Mouse (Mus musculus) ZHBTc4 (cell line): ENCODE results near the gene Atf6b.

Experiments used
- DNase-seq: peaks from one replicate; pipeline ENCODE4 v3.0.0-alpha.2; 2011; ENCODE audit warnings: low read depth, low spot score

Atf6b gene

DNA sequence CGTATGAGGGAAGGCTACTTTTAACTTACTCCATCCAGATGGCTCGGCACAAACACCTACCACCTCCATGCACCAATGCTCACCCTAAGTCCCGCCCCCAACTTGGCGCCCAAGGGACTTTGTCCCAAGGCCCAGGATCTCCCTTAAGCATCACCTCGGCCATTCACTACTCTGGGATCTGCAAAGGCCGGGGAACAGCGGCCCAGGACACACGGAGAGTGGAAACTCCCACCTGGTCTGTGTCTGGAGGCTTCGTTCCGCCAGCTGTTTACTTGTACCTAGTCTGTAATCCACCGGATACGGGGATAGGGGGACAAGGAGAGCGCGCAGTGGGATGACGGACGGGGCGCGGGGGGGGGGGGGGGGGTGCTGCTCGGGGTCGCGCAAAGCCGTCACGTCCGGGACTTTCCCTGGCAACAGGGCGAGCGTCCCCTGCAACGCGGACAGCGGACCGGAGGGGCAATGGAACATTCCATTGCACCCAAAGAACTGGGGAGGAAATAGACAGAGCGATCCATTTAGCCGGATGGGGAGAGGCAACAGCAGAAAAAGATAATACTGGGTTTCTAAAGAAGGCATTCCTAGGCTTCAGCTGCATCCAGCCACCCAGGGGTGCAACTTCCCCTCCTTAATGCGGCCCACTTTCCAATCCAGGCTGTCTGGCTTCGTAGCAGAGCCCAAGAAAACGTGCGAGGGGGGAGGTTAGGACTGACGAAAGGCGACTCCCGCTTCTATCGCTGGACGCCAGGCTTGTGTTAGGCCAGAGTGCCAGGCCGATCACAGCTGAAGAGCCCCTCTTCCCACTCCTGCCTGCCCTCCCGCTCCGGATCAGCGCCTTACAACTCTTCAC lies 19.6 kb upstream of the Atf6b start:
- peak; percentile 85 for DNase-seq

DNA sequence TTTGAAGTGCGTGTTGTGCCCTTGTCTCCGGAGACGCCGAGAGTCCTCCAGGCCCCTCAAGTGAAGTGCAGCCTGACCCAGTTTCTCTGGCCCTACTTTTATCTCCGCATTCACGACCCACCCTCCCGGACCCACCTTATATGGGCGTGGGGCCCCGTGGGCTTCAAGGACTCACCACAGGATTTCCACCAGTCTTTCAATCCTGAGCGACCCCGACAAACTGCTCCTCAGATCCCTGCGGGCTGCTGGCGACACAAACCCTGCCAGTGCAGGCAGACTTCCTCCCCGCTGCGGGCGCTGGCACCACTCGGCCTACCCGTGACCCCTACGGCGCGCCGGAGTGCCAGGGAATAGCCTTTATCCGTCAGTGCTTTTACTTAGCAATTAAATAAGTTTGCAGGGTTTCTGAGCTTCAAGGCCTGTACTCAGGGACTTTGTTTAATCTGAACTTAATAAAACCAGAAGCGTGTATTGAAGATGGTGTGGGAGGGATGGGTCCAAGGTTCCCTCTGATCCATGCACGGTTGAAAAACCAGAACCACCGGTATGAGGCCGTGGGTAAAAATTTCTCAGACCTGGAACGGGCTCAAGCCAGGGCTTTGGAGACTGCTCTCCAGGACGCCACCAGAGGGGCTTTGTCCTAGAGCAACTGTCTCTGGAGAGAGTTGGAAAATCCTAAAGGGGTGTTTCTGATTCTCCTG lies 18.9 kb upstream of the Atf6b start, which contains the start of gene Ppt2:
Ppt2 (minus strand) TSS at position 568 of the 701 bp plus-strand sequence.
- no peak for DNase-seq

DNA sequence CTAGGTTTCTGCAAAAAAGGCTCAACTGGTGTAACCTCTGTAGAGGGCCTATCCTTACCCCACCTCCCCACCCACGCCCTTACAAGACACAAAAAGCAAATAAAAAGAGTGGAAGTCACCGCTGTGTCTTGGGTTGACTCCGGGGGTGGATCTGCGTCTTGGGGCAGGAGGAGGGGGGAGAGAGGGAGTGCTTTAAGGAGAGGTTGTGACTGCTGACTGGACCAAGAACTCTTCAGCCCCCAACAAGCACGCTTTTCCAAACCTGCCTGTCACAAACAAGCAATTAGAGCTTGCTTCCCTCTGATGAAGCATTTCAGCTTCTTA lies 18.3 kb upstream of the Atf6b start:
- DNase-seq: no peak

DNA sequence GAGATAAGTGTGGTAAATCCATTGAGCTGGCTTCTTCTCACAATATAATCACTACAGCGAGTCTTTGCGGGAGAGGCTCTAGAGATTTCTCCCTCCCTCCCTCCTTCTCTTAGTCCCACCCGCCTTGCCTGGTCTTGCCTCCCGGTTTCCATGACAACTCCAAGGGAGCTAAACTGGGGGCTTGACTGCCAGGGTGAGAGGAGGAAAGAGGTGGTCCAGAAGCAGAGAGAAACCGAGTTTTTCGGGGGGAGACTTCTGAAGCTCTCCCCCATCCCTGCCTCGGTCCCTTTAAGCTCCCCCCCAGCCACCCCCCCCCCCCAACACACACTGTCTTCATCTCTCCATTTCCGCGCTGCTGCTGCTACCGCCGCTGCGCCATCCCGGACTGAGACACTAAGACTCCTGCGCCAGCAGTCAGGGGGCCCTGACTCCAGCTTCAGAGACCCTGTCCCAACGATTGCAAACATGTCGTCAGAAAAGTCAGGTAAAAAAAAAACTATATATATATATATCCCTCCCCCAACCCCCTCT lies 17.7 kb upstream of the Atf6b start, which contains the start of gene Prrt1:
Prrt1 (plus strand) TSS at position 313 of the 531 bp plus-strand sequence.
- peak; percentile 56 for DNase-seq

DNA sequence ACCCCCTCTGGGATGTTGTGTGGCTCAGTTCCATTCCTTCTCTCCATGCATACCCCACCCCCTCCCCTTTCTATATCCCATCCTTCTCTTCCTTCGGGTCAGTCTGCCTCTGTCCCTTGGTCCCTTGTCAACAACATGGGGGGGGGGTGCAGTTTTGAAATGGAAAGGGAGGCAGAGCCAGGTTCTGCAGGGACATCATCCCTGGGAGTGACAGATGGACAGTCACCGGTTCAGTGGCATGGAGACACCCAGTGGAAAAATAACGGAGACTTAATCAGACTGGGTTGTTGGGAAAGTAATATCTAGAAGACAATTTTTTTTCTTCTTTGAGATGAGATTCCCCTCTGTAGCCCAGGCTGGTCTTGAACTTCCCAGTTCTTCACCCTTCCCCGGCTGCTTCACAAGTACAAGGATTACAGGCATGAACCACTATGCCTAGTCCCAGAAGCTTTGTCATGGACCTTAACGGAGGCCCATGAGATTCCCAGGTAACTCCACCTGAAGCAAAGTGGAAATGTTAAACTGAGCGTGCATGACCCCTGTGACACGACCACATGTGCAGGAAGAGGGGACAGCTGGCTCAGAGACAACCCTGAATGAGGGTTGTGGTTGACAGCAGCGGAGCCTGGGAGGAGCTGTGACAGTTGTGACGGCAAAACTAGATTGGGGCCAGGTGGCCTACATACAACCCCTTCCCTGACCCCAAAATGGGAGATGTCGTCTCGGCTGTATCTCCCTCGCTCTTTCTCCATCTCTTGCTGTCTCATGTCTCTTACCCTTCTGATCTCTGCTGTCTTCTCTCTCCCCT lies 16.9 kb upstream of the Atf6b start:
- DNase-seq: no peak

DNA sequence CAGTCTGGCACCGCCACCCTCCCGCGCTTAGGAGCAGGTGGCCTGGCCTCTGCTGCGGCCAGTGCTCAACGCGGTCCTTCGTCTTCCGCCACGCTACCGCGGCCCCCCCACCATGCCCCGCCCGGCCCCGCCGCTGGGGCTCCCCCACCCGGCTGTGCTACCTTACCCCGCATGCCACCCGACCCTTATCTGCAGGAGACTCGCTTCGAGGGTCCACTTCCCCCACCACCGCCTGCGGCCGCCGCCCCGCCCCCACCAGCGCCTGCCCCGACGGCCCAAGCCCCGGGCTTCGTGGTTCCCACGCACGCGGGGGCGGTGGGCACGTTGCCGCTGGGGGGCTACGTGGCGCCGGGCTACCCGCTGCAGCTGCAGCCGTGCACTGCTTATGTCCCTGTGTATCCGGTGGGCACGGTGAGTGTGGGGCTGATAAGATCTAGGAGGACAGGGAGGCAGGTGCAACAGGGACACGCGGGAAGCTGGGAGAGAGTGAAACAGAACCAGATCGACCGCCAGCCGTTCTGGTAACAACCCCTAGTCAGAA lies 16.1 kb upstream of the Atf6b start:
- DNase-seq: no peak

DNA sequence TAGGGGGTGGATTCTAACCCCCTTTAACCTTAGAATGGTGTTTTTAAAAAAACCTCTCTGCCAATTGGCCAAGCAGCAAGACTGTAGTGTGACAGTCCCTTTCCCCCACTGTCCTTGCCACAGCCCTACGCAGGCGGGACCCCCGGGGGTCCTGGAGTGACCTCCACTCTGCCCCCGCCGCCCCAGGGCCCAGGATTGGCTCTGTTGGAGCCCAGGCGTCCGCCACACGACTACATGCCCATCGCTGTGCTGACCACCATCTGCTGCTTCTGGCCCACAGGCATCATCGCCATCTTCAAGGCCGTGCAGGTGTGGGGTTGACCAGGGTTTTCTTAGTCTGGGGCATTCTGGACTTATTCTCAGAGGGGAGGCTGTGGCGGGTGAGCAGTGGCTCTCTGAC lies 15.3 kb upstream of the Atf6b start:
- DNase-seq: no peak

DNA sequence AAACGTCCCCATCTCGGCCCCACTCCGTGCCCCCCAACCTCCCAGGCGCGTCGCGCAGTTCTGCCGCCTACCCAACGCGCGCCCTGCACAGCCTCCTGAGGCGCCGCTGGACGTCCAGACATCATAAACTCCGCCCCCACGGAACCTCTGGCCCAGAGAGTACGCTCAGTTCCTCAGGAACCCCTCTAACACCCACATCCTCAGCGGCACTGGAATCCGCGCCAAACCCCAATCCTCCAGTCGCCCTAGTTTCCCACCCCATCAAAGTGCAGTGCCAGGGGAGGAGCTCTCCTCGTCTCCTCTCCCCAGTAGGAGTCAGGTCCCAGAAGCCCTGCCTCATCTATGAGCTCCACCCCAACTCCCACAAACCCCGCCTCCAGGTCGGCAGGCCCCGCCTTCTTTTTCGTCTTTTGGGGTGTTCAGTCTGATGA lies 14.7 kb upstream of the Atf6b start:
- peak; percentile 83 for DNase-seq

DNA sequence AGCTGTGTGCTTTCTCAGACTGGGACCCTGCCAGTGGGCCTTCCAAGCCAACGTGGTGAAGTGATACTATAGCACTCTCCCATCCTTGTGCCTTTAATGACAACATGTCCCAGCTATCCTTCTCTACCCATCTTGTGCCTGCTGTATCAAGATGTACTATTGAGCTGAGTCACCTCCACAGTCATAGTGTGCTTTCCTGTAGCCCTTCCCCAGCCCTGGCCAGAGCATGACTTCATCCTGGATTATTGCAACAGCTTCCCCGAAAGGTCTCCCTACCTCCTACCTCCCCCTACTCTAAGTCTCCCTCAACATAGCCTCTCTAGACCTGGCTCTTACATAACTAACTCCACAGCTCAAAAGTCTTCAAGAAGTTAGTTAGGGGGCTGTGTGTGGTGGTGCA lies 11.3 kb upstream of the Atf6b start:
- DNase-seq: no peak

DNA sequence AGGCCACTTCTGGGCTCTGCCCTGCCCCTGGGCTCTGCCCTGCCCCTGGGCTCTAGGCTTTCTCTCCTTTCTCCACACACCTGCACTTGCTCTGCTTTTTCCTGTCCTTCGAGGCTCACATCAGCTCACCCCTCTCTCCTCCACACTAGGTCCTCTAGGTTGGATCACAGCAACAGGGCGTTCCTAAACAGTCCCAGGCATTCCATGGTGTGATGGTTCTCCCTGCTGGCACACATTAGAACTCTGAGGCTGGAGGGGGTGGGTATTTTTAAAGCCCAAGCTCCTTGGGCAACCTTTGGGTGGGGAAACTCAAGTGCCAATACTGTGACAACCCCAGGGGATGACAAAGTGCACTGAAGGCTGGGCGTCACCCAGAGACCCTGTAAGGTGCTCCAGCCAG lies 9.5 kb upstream of the Atf6b start:
- no peak for DNase-seq

DNA sequence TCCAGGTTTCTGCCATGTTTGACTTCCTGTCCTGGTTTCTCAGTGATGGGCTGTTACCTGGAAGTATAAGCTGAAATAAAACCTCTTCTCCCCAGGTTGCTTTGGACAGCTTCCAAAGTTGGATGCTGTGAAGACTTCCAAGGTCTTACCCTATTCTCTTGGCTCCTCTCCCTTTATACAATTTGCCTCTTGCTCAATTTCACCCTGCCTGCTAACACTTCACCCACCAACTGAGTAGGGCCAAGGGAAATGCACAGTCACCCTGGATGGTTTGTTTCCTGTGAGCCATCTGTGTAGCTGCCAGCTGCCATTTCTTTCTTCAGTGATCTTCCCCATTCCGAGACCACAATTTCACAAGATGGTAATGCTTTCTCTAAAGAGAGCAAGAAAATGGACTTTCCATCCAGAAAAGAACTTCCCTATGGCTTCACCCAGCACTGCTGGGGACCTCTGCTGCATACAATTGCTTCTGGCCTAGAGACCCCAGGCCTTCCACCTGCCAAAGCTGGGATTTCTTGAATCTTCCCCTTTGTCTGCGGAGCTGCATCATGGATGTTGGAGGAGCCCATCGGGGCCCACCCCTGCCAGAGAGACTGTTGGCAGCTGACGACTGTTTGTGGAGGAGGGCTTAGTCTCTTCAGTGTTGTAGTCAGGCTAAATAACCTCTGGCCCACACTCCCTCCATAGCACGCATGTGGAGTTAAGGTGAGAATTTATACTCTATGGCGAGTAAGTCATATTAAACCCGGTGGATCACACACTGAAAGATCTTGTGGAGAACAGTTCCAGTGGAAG lies 7.3 kb upstream of the Atf6b start:
- no peak for DNase-seq

DNA sequence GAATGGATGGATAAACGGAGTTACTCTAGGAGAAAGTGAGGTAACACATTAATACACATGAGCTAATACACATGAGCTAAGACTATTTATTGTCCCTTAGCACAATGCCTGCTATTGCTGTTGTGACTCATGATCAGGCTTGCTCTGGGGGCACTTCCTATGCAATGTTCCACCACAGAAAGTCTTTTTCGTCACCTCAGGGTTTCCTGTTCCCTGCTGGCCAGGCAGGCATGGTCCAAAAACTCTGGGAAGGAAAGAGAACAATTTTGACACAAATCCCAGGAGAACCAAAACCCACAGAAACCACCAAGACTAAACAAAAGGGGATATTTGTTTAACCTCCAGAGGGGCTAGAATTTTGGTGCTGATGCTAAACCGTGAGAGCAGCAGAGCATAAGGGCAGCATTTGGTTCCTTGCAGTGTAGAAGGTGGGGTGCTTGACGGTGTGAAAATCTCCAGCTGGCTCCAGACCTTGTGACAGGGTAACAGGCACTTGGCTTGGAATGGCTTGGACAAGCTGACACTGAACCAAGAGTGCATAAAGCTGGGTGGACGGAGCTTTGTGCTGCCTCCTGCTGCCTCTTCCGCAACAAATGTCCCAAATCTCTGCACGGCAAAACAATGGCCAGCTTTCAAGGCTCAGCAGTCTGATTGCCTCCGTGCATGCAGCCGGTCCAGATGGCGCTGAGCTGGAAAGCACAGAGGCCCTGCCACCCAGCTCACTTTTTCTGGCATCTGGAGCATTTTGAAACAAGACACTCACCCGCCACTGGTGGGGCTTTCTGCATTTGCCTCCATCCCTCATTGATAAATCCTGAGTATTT lies 6.0 kb upstream of the Atf6b start:
- DNase-seq: no peak

DNA sequence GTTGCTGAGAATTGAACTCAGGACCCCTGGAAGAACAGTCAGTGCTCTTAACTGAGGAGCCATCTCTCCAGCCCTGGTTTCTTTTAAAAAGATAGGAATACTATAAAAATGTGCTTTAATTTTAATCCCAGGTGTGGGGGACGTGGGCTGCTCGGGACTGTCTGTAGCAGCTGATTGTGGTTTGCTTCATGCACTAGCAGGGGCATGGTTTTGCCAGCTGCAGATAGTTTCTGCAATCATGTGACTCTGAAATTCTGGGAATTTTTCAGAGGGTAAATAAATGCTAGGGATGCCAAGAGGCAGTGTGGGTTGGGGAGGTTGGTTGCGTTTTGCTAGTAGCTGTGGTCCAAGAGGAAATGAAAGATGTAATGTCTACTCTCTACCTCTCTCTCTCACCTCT lies 5.0 kb upstream of the Atf6b start:
- no peak for DNase-seq

DNA sequence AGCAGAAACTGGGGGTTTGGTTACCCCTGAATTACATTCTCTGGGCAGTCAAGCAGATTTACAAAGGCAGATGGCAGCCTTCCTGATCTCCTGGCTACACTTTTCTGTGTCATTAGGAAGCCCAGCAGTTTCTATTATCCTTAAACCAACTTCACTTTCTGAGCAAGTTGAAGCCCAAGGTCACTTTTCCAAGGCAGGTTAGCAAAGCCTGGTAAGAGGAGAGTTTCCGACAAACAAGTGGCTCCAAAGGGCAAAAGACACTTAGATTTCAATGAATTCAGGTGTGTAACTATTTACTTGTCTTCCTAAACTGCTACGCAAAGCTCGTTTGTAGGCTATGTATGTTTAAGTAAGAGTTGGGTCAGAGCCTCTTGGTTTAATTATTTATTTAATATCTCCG lies 3.6 kb upstream of the Atf6b start:
- no peak for DNase-seq

DNA sequence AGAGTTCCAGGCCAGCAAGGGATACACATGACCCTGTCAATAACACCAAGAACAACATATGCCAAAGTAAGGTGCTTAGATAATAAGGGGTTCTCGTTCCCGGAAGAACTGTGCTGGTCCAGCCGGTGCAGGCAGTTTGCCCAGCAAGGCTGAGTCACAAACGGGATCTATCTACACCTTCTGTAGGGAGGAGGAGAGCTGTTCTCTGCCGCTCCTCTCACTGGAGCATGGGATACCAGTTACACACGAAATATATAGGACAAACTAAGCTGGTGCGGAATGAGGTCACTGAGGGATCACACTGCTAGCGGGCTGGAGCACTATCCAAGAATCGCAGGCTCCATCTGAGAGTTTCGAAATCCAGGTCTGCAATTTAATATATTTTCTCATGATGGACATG lies 3.0 kb upstream of the Atf6b start:
- DNase-seq: no peak

DNA sequence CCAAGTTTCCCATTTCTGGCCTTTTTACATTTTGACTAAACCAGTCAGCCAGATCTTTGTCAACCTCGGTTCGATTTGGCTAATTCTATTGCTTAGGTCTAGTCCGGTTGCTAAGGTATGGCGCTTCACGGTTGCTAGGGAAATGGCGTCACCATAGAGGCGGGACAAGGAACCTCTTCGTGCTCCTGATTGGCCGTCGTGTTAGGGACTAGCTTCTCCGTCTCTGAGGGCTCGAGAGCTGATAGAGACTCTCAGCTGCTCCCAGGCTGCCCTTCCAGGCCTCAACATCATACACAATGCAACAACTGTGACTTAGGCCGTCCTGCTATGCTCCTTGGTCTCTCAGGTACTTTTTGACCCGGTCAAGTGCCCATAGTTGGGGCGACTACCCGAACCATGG lies 2.3 kb upstream of the Atf6b start, which contains the start of gene Fkbpl:
Fkbpl (plus strand) TSS at position 157 of the 400 bp plus-strand sequence.
- peak; percentile 98 for DNase-seq

DNA sequence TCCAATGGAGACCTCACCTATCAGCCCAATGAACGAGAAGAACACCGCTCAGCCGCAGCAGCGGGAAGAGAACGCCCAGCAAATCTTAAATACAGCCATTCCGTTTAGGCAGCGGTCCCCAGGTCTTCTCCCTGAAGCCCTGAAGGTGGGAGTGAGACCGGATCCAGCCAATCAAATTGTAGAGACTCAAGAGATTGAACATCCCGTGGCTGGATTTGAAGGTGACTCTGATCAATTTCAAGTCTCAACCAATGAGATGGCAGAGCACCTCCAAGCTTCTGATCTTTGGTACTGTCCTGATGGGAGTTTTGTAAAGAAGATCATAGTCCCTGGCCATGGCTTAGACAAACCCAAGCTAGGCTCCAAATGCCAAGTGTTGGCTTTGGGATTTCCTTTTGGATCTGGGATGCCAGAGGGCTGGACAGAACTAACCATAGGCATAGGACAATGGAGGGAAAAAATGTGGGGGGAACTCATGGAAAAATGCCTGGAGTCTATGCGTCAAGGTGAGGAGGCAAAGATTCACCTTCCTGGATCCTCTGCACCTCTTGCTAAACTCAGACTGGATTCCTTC lies 1.6 kb upstream of the Atf6b start:
- DNase-seq: peak; percentile 89

DNA sequence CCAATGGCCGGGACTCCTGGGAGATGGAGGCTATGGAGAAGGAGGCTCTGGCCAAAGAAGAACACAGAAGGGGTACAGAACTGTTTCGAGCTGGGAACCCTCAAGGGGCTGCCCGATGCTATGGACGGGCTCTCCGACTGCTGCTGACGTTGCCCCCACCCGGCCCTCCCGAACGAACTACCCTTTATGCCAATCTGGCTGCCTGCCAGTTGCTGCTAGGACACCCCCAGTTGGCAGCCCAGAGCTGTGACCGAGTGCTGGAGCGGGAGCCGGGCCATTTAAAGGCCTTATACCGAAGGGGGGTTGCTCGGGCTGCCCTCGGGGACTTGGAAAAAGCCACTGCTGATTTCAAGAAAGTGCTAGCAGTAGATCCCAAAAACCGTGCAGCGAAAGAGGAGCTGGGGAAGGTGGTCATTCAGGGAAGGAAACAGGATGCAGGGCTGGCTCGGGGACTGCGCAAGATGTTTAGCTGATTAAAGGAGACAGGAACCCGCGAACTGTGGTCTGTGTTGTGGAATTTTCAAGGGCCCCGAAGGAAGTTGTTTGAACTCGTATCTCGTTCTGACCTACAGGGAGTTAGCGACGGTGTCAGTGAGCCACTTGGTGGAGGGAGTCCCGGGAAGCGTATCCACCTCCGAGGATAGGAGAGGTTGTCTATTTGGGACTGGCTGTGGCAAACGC lies 975 bp upstream of the Atf6b start:
- no peak for DNase-seq
